Mouse (Mus musculus) gastrocnemius, adult 2 months (tissue): ENCODE data around the gene Ccdc144b. TPM values are rescaled to one million over a fixed set of nuclear protein-coding genes. Genes with fewer than 3 reads are reported as not detected.

Experiments
- DNase-seq: peaks from one replicate; pipeline ENCODE4 v3.0.0; 2022
- H3K27ac ChIP-seq: fragments of 200-600 bp; 2 replicates; pipeline ENCODE4 v1.8.1; 2022; ENCODE audit warnings: mild to moderate bottlenecking
- H3K4me3 ChIP-seq: fragments of 200-600 bp; 2 replicates; pipeline ENCODE4 v1.8.1; 2022; ENCODE audit warnings: mild to moderate bottlenecking, moderate library complexity
- CTCF ChIP-seq: fragments of 200-600 bp; IDR thresholded peaks from 2 replicates; pipeline ENCODE4 v1.8.1; 2022; ENCODE audit warnings: antibody characterized with exemption, mild to moderate bottlenecking, moderate library complexity
- intact Hi-C: fragments of 180-260 bp; cut with DNase I; formaldehyde crosslinking; loops from one replicate; pipeline ENCODE4 v1.15.1; 2025
- long read RNA-seq, 2 experiments: library from polyadenylated mRNA; stranded (forward); transcript quantifications; one replicate each; pipeline ENCODE4 v2.0.0; 2021
- total RNA-seq, 2 experiments: library from RNA; stranded (reverse); gene quantifications; 2 replicates each; pipeline ENCODE4 v1.2.3; 2021

Gene Ccdc144b
- not detected for total RNA-seq
- long read RNA-seq, experiment 1 = 0 reads
- long read RNA-seq, experiment 2 = 0 reads

GRCm38 (mm10) chr3:36053447-36053846 lies at the start of gene Ccdc144b:
TSS of gene Ccdc144b (minus strand) at chr3:36053547.
- intact Hi-C loops = no loop called here
- Histone ChIP-seq H3K27ac (no peak within 1 kb of the TSS), H3K4me3 (no peak within 1 kb of the TSS)
- no peak for DNase-seq
- TF ChIP-seq CTCF = no peak

GRCm38 (mm10) chr3:36095371-36095770 lies 42.0 kb upstream of the Ccdc144b start:
- TF ChIP-seq CTCF = no peak
- H3K4me3 ChIP-seq = no peak overlapping the region
- no peak for DNase-seq
- no peak overlapping the region for H3K27ac ChIP-seq
- intact Hi-C loops = no loop called here

- TF ChIP-seq CTCF = no peak
- H3K27ac ChIP-seq = no peak overlapping the region
- no peak for DNase-seq
- intact Hi-C loops = no loop called here
- no peak overlapping the region for H3K4me3 ChIP-seq
Observed at GRCm38 (mm10) chr3:36087591-36087990, 34.2 kb upstream of the Ccdc144b start.

DNA sequence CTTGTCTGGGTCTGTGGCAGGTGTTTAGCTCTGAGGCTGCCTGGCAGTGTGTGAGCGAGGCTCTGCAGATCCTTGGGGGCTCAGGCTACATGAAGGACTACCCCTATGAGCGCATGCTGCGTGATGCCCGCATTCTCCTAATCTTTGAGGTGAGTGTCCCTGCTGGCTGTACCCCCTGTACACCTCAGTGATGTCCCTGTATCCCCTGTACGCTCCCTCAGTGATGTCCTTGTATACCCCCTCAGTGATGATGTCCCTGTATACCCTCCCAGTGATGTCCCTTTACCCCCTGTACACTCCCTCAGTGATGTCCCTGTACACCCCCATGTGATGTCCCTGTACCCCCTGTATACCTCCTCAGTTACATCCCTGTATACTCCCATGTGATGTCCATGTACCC lies 32.0 kb upstream of the Ccdc144b start:
- no peak overlapping the region for H3K27ac ChIP-seq
- intact Hi-C loops = no loop called here
- DNase-seq = no peak
- no peak for TF ChIP-seq CTCF
- H3K4me3 ChIP-seq = no peak overlapping the region

GRCm38 (mm10) chr3:36083381-36083780 lies 30.0 kb upstream of the Ccdc144b start:
- no peak for DNase-seq
- no peak for TF ChIP-seq CTCF
- intact Hi-C loops = no loop called here
- Histone ChIP-seq H3K27ac (no peak overlapping the region), H3K4me3 (no peak overlapping the region)

GRCm38 (mm10) chr3:36082843-36083242 lies 29.5 kb upstream of the Ccdc144b start:
- H3K4me3 ChIP-seq = no peak overlapping the region
- intact Hi-C loops = no loop called here
- DNase-seq = no peak
- no peak for TF ChIP-seq CTCF
- H3K27ac ChIP-seq = no peak overlapping the region

GRCm38 (mm10) chr3:36080741-36081140 lies 27.4 kb upstream of the Ccdc144b start:
- no peak for DNase-seq
- intact Hi-C loops = no loop called here
- Histone ChIP-seq H3K27ac (no peak overlapping the region), H3K4me3 (no peak overlapping the region)
- no peak for TF ChIP-seq CTCF

DNA sequence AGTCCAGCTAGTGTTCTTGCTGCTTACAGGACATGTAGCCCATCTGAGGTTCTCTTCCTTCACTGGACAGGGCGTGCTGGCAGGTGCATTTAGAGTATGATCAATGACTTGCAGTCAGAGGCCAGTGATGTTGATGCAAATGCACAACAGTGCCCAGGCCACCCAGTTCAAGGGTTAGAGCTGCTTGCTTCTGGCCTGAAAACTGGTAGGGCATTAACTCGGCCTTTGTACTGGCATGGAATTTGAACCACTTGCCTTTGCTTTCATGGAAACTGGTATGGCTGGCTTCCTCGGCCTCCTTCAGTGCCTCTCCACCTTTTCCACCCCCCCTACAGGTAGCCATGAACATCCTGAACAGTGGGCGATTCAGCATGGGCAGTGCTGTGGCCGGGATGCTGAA lies 26.5 kb upstream of the Ccdc144b start:
- intact Hi-C loops = no loop called here
- TF ChIP-seq CTCF = no peak

DNA sequence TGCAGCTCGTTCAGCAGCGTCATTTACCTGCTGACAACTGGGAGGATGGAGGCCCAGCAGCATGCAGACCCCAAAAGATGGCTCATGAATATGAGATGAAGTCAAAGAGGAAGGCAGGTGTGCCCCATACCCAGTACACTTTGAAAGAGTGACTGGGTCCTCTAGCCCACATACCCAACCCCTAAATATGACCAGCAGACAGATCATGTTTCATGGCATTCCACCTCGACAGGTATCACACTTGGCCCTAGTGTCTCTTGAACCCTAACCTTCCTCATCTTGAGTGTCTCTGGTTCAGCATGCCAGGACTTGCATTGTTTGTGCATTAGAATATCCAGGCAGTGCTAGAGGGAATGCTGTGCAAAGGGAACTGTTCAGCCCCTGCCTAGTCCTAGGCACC lies 24.0 kb upstream of the Ccdc144b start:
- Histone ChIP-seq H3K4me3 (no peak overlapping the region), H3K27ac (no peak overlapping the region)
- TF ChIP-seq CTCF = no peak
- intact Hi-C loops = no loop called here
- no peak for DNase-seq

More for the DNA sequence above, 26.5 kb upstream of the Ccdc144b start:
- Histone ChIP-seq H3K27ac (no peak overlapping the region), H3K4me3 (no peak overlapping the region)
- DNase-seq = no peak

DNA sequence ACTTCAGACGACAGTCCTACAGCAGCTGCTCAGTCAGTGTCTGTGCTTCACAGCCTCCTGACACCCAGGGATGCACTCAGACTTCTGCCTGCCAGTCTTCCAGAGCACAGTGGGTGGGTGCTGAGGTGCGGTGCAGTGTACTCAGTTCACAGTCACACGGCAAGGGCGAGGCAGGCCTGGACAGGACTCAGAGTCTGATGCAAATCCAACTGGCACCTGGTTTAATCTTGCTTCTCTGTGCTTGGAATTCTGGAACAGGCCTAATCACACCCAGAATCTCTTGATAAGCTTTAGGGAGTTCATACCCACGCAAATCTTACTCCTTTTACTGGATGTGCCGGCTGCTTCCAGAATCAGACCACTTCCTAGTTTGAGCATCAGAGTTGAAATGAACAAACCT lies 22.1 kb upstream of the Ccdc144b start:
- intact Hi-C loops = no loop called here
- no peak overlapping the region for H3K4me3 ChIP-seq
- TF ChIP-seq CTCF = no peak
- H3K27ac ChIP-seq = no peak overlapping the region
- no peak for DNase-seq

DNA sequence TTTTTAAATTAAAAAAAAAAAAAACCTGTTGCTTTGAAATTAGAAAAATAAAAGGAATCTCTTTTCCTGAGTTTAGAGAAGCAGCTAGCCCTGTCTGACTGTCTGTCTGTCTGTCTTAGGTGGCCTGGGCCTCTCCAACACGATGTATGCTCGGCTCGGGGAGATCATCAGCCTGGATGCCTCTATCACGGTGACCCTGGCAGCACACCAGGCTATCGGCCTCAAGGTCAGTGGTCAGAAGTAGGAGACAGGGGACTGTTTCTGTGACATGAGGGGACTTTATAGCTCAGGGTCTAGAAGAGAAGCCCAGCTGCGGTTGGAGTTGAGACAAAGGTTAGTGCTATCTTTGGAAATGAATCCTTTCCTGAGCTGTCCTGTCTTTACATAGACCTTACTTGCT lies 20.9 kb upstream of the Ccdc144b start:
- H3K4me3 ChIP-seq = no peak overlapping the region
- no peak overlapping the region for H3K27ac ChIP-seq
- TF ChIP-seq CTCF = no peak
- intact Hi-C loops = no loop called here
- DNase-seq = no peak

DNA sequence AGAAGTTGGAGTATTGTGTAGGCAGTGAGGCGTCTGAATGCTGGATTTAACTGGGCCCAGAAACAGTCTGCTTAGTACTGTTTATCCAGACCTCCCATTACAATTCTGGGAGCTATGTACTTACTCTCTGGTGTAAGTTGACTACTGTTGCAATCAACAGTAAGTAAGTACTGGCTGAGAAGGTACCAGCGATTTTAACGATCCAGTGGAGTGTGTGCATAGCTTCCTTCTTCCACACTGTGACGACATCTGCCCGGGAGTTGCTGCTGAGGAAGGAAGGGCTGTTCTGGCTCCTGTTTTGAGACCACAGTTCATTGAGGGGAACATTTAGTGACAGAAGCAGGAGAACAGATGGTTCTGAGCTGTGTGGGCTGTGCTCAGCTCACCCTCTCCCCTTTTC lies 17.7 kb upstream of the Ccdc144b start:
- H3K4me3 ChIP-seq = no peak overlapping the region
- no peak for DNase-seq
- no peak overlapping the region for H3K27ac ChIP-seq
- TF ChIP-seq CTCF = no peak
- intact Hi-C loops = no loop called here

- DNase-seq = no peak
- no peak for TF ChIP-seq CTCF
- H3K4me3 ChIP-seq = no peak overlapping the region
- no peak overlapping the region for H3K27ac ChIP-seq
- intact Hi-C loops = no loop called here
Observed at GRCm38 (mm10) chr3:36070436-36070835, 17.1 kb upstream of the Ccdc144b start.

GRCm38 (mm10) chr3:36067731-36068130 lies 14.4 kb upstream of the Ccdc144b start:
- no peak for TF ChIP-seq CTCF
- no peak overlapping the region for H3K4me3 ChIP-seq
- no peak for DNase-seq
- H3K27ac ChIP-seq = no peak overlapping the region
- intact Hi-C loops = loop anchor here (5.0 kb wide), 1 partner anchor 65 kb away; the partner anchor contains the start of gene Mccc1
